Mouse (Mus musculus): ENCODE results near the gene Galnt10.
A peak's percentile ranks its signal among the peaks of the same experiment; 100 is the strongest.

GRCm38 (mm10) chr11:57764124-57764523, 118.9 kb downstream of the Galnt10 start:
- TF ChIP-seq CTCF (IDR thresholded peaks at IDR 0.05) (peak; percentile 47), EP300 (IDR thresholded peaks at IDR 0.05) (no peak)

All from lung, postnatal 0 days (tissue).